13 mouse cellular contexts compared by ENCODE assay signal in the genomic region with DNA sequence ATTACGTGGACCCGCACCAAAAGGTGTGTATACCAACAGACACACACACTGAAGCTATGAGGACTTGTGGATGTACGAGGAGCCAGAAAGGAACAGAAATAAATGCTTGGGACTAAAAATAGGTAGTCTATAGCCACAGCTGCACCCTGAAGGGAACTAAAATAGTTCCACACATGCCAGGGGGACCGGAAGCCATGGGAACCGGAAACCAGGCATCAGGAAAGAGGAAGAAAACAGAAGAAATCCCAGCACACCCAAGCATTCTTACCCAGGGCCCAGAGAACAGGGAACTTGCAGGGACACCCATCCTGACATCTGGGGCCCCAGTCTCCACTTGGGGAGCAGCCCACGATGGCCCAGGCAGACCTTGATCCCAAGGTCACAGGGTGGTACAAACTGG. TPM values are rescaled to one million over a fixed set of nuclear protein-coding genes. Genes with fewer than 3 reads are reported as not detected.
DNase-seq lines count a peak whose midpoint lies in the region; ATAC-seq and TF ChIP-seq lines count a peak whose summit lies in the region.
"Had no signal": no experiment of that assay in that cellular context is flagged by ENCODE, and none has a peak within 500 bp of the region (broad histone marks: within the 10 kb centered on the region; RNA-seq: fewer than 3 reads in every experiment).

No protein-coding gene starts in this region.

- ATAC-seq in heart, embryonic 11.5 days (replicated peaks; ENCODE audit: insufficient number of reproducible peaks, low FRiP score, low TSS enrichment) = no peak
- ATAC-seq: hindbrain, postnatal 0 days had no signal

- TF ChIP-seq POLR2A in kidney, adult 2 months (IDR thresholded peaks at IDR 0.05; ENCODE audit: low read depth, low read length) = no peak
- no peak for TF ChIP-seq POLR2A in lung, adult 2 months (IDR thresholded peaks at IDR 0.05; ENCODE audit: borderline replicate concordance, extremely low read depth, low read depth, low read length)

- H3K4me3 ChIP-seq in kidney, adult 2 months (ENCODE audit: insufficient read depth, low read depth, low read length) = no peak overlapping the region
- no peak overlapping the region for H3K4me3 ChIP-seq in lung, adult 2 months (replicated peaks; ENCODE audit: extremely low read depth, low read depth, low read length)
- no peak overlapping the region for H3K4me3 ChIP-seq in heart, embryonic 11.5 days (ENCODE audit: low read depth, low read length)
- H3K4me3 ChIP-seq: erythroblast, embryonic 14.5 days had no signal

- peak overlapping the region; percentile 6; the same call in 1 of the 2 replicates for H3K4me2 ChIP-seq in heart, embryonic 11.5 days
- H3K4me2 ChIP-seq: lung, embryonic 14.5 days had no signal

- H3K9ac ChIP-seq in heart, embryonic 11.5 days (ENCODE audit: low read depth, low read length) = peak overlapping the region; percentile 34; the same call in 1 of the 2 replicates
- H3K9ac ChIP-seq: lung, embryonic 14.5 days had no signal

- peaks cover 6% of the 10 kb centered on the region; the same call in 1 of the 2 replicates for H3K4me1 ChIP-seq in kidney, adult 2 months (ENCODE audit: control insufficient read depth, insufficient read depth, low read length)
- peaks cover 13% of the 10 kb centered on the region for H3K4me1 ChIP-seq in lung, adult 2 months (ENCODE audit: control insufficient read depth, insufficient read depth, low read length)
- peaks cover 55% of the 10 kb centered on the region for H3K4me1 ChIP-seq in heart, embryonic 11.5 days (ENCODE audit: control insufficient read depth, insufficient read depth, low read length)

- H3K27me3 ChIP-seq in kidney, adult 2 months (replicated peaks; ENCODE audit: control insufficient read depth, insufficient read depth, low read length) = no peaks in the 10 kb centered on the region
- H3K27me3 ChIP-seq in heart, embryonic 11.5 days (ENCODE audit: control insufficient read depth, insufficient read depth, low read length) = no peaks in the 10 kb centered on the region

- no peak for TF ChIP-seq CTCF in kidney, adult 2 months (conservative IDR thresholded peaks at IDR 0.05; ENCODE audit: insufficient read depth, insufficient read length, low read depth, low read length)
- no peak for TF ChIP-seq CTCF in lung, adult 2 months (IDR thresholded peaks at IDR 0.05; ENCODE audit: insufficient read depth, low read length)

- no peaks in the 10 kb centered on the region for H3K9me3 ChIP-seq in heart, embryonic 11.5 days (replicated peaks; ENCODE audit: control insufficient read depth, low read length)

- H3K36me3 ChIP-seq in kidney, adult 2 months (ENCODE audit: control insufficient read depth, insufficient read depth, low read length) = no peaks in the 10 kb centered on the region
- H3K36me3 ChIP-seq in heart, embryonic 11.5 days (ENCODE audit: control insufficient read depth, insufficient read depth, low read length) = no peaks in the 10 kb centered on the region

- peak; percentile 51 for DNase-seq in kidney, adult 2 months
- DNase-seq in kidney, adult 8-10 months = no peak
- peak; percentile 24 for DNase-seq in lung, postnatal 10 days
- no peak for DNase-seq in lung, adult 2 months
- peak; percentile 37 for DNase-seq in skeletal muscle tissue, adult 2 months (ENCODE audit: low read depth, low spot score)
- DNase-seq in urinary bladder, postnatal 36 days (ENCODE audit: low spot score in 2 of 2) = no peak
- DNase-seq in layer of hippocampus, adult 9-10 months (ENCODE audit: low spot score) = no peak
- DNase-seq: cerebellum, adult 9-11 months; gastrocnemius, postnatal 36 days; lung, embryonic 14.5 days had no signal

- 68% methylated on average over 6 of the region's 6 CpGs for WGBS in kidney, adult 2 months
- WGBS in lung, adult 2 months = 63% methylated on average over 6 of the region's 6 CpGs
- WGBS in heart, embryonic 11.5 days (ENCODE audit: insufficient replicate concordance) = 71% methylated on average over 6 of the region's 6 CpGs

- H3K27ac ChIP-seq in kidney, adult 2 months (ENCODE audit: insufficient read depth, low read depth, low read length) = peak overlapping the region; percentile 26; the same call in 1 of the 2 replicates
- H3K27ac ChIP-seq in heart, embryonic 11.5 days (ENCODE audit: low read depth, low read length) = peak overlapping the region; percentile 66
- H3K27ac ChIP-seq: hindbrain, postnatal 0 days had no signal

RNA-seq across cellular contexts. Expression of a gene that starts 7.9 kb away (rescaled TPM):
- polyA plus RNA-seq in kidney, adult 2 months (2012; rRNA removed) = 35.5 and 42.8 TPM in 2 replicates
- 173 and 196 TPM in 2 replicates for polyA plus RNA-seq in lung, adult 2 months (2012; rRNA removed)
- polyA plus RNA-seq in heart, embryonic 11.5 days (2014; fragmentation: Nextera tagmentation; extraction: Ambion mirVana) = 57.1 and 67.0 TPM in 2 replicates

RNA-seq across cellular contexts. Expression of a gene that starts 56.1 kb away (rescaled TPM):
- polyA plus RNA-seq in kidney, adult 2 months (2012; rRNA removed) = 0.33 and 0.58 TPM in 2 replicates
- polyA plus RNA-seq in lung, adult 2 months (2012; rRNA removed) = 0.20 and 0.25 TPM in 2 replicates
- 0.42 TPM in 1 of 2 replicates, not detected in the other for polyA plus RNA-seq in heart, embryonic 11.5 days (2014; fragmentation: Nextera tagmentation; extraction: Ambion mirVana)

RNA-seq across cellular contexts. Expression of a gene that starts 57.0 kb away (rescaled TPM):
- polyA plus RNA-seq in kidney, adult 2 months (2012; rRNA removed) = 1,123 and 1,352 TPM in 2 replicates
- polyA plus RNA-seq in lung, adult 2 months (2012; rRNA removed) = 705 and 874 TPM in 2 replicates
- 833 and 922 TPM in 2 replicates for polyA plus RNA-seq in heart, embryonic 11.5 days (2014; fragmentation: Nextera tagmentation; extraction: Ambion mirVana)

Comparison
In these comparisons a context has a peak if more than half of its experiments do, and no peak if none do; other contexts are left out.
1. DNase-seq: peak in kidney, adult 2 months (single experiment), lung, postnatal 10 days (single experiment) and skeletal muscle tissue, adult 2 months (single experiment); none in kidney, adult 8-10 months (0 of 2), lung, adult 2 months (single experiment), urinary bladder, postnatal 36 days (0 of 2) and layer of hippocampus, adult 9-10 months (single experiment).